Mouse (Mus musculus): ENCODE data around the gene Neo1. TPM values are rescaled to one million over a fixed set of nuclear protein-coding genes. Genes with fewer than 3 reads are reported as not detected.
"Not testable (repeated sequence)": the region's sequence is repeated elsewhere in the genome, so short reads cannot be mapped to it uniquely, and the experiment has no call there.

Gene Neo1
- total and polyA plus RNA-seq, 2 experiments, result 4.4 to 9.3 TPM

DNA sequence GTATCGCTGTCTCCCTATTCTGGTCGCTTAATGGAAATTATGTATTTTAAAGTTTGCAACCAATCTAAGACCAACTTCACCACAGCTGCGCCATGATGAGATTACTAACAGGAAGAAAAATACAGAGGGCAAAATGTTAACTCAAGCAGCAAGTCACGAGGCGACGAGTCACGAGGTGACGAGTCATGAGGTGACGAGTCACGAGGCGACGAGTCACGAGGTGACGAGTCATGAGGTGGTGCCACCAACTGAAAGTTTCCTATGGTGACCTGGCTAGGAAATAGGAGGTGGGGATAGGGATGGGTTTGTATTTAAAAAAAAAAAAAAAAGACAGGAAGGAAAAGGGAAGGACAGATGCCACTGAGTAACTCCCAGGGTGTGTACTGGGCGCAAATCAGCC is 57.2 kb downstream of the Neo1 start:
- Histone ChIP-seq H3K4me1 (ENCODE audit: control insufficient read depth, insufficient read depth, low read length) (no peaks in the 10 kb centered on the region), H3K79me2 (ENCODE audit: control insufficient read depth, insufficient read depth, low read length) (no peaks in the 10 kb centered on the region), H3K27me3 (ENCODE audit: control insufficient read depth, insufficient read depth, low read length) (no peaks in the 10 kb centered on the region), H3K27ac (replicated peaks; ENCODE audit: insufficient read depth, low read depth, low read length) (no peak overlapping the region), H3K4me3 (ENCODE audit: insufficient read depth, low read depth, low read length) (no peak overlapping the region), H3K9ac (ENCODE audit: low read depth, low read length) (no peak overlapping the region), H3K36me3 (ENCODE audit: control insufficient read depth, insufficient read depth, low read length) (peaks cover 7% of the 10 kb centered on the region)
- no peak for TF ChIP-seq POLR2A (IDR thresholded peaks at IDR 0.05; ENCODE audit: extremely low read depth, insufficient read depth, low read length)
- TF ChIP-seq CTCF (IDR thresholded peaks at IDR 0.05; ENCODE audit: low read depth, low read length), result no peak
- no peak for DNase-seq (ENCODE audit: extremely low read depth, low read depth, low spot score)
- WGBS, result 93% methylated on average over 15 of the region's 15 CpGs

DNA sequence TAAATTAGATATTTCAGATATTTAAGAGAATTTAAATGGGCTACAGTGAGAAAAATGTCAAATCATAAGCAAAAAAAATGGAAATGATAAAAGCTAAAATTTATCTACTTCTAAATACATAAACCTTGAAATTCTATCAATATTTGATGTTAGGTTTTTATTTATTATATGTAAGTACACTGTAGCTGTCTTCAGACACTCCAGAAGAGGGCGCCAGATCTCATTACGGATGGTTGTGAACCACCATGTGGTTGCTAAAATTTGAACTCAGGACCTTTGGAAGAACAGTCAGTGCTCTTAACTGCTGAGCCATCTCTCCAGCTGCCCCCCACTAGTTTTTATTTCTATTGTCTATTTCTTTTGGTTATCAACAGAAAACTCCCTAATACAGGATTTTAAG is 65.1 kb downstream of the Neo1 start:
- not testable (repeated sequence) for H3K27ac ChIP-seq (replicated peaks; ENCODE audit: insufficient read depth, low read depth, low read length); H3K9ac ChIP-seq (ENCODE audit: low read depth, low read length); H3K4me1 ChIP-seq (ENCODE audit: control insufficient read depth, insufficient read depth, low read length); H3K79me2 ChIP-seq (ENCODE audit: control insufficient read depth, insufficient read depth, low read length); DNase-seq (ENCODE audit: extremely low read depth, low read depth, low spot score); H3K36me3 ChIP-seq (ENCODE audit: control insufficient read depth, insufficient read depth, low read length); H3K4me3 ChIP-seq (ENCODE audit: insufficient read depth, low read depth, low read length); H3K27me3 ChIP-seq (ENCODE audit: control insufficient read depth, insufficient read depth, low read length)
- WGBS, result 92% methylated on average over 2 of the region's 2 CpGs

DNA sequence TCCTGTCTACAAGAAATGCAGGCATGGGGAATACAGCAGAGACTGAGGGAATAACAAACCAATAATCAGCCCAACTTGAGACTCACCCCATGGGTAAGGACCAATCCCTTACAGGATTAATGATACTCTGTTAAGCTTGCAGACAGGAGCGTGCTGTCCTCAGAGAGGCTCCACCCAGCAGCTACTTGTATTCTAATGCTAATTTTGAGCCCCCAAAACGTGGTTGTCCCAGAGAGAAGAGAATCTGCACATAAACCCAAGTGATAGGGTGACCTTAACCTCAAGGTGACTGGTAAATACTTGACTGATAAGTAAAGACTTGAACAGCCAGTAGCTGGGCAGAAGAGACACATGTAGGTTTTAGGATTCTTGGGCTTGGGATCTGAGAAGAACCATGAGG is 68.9 kb downstream of the Neo1 start:
- Histone ChIP-seq H3K4me1 (ENCODE audit: control insufficient read depth, insufficient read depth, low read length) (no peaks in the 10 kb centered on the region), H3K36me3 (ENCODE audit: control insufficient read depth, insufficient read depth, low read length) (no peaks in the 10 kb centered on the region), H3K27ac (replicated peaks; ENCODE audit: insufficient read depth, low read depth, low read length) (no peak overlapping the region), H3K4me3 (ENCODE audit: insufficient read depth, low read depth, low read length) (no peak overlapping the region), H3K79me2 (ENCODE audit: control insufficient read depth, insufficient read depth, low read length) (no peaks in the 10 kb centered on the region), H3K9ac (ENCODE audit: low read depth, low read length) (no peak overlapping the region), H3K27me3 (ENCODE audit: control insufficient read depth, insufficient read depth, low read length) (no peaks in the 10 kb centered on the region)
- TF ChIP-seq POLR2A (IDR thresholded peaks at IDR 0.05; ENCODE audit: extremely low read depth, insufficient read depth, low read length) (no peak), CTCF (IDR thresholded peaks at IDR 0.05; ENCODE audit: low read depth, low read length) (no peak)
- 70% methylated on average over 2 of the region's 2 CpGs for WGBS
- DNase-seq (ENCODE audit: extremely low read depth, low read depth, low spot score), result no peak

DNA sequence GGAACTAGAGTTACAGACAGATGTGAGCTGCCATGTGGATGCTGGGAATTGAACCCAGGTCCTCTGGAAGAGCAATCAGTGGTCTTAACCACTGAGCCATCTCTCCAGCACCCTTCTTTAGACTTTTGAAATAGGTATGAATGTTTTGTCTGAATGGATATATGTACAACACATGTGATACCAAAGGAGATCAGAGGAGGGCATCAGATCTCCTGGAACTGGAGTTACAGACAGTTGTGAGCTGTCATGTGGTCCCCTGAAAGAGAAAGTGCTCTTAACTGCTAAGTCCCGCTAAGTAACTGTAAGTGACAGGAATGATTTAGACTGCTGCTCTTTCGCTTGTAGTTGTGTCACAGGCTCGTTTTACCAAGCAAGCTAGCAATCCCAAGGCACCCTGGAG is 80.7 kb downstream of the Neo1 start:
- no peaks in the 10 kb centered on the region for H3K79me2 ChIP-seq (ENCODE audit: control insufficient read depth, insufficient read depth, low read length)
- H3K4me3 ChIP-seq (ENCODE audit: insufficient read depth, low read depth, low read length), result no peak overlapping the region
- TF ChIP-seq POLR2A (IDR thresholded peaks at IDR 0.05; ENCODE audit: extremely low read depth, insufficient read depth, low read length), result no peak
- no peak for TF ChIP-seq CTCF (IDR thresholded peaks at IDR 0.05; ENCODE audit: low read depth, low read length)
- H3K4me1 ChIP-seq (ENCODE audit: control insufficient read depth, insufficient read depth, low read length), result no peaks in the 10 kb centered on the region
- H3K27ac ChIP-seq (replicated peaks; ENCODE audit: insufficient read depth, low read depth, low read length), result no peak overlapping the region
- DNase-seq (ENCODE audit: extremely low read depth, low read depth, low spot score), result peak; percentile 4
- WGBS, result 78% methylated on average over 3 of the region's 3 CpGs
- H3K36me3 ChIP-seq (ENCODE audit: control insufficient read depth, insufficient read depth, low read length), result peaks cover 6% of the 10 kb centered on the region; the same call in 1 of the 2 replicates
- H3K9ac ChIP-seq (ENCODE audit: low read depth, low read length), result no peak overlapping the region
- H3K27me3 ChIP-seq (ENCODE audit: control insufficient read depth, insufficient read depth, low read length), result no peaks in the 10 kb centered on the region

DNA sequence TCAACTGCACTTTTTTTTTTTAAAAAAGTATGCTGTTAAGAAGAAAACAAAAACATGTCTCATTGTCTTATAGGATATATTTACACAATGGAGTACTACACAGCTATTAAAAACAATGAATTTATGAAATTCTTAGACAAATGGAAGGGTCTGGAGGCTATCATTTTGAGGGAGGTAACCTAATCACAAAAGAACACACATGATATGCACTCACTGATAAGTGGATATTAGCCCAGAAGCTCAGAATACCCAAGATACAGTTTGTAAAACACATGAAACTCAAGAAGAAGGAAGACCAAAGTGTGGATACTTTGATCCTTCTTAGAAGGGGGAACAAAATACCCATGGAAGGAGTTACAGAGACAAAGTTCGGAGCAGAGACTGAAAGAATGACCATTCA is 90.3 kb downstream of the Neo1 start:
- H3K27ac ChIP-seq (replicated peaks; ENCODE audit: insufficient read depth, low read depth, low read length); H3K4me1 ChIP-seq (ENCODE audit: control insufficient read depth, insufficient read depth, low read length); H3K79me2 ChIP-seq (ENCODE audit: control insufficient read depth, insufficient read depth, low read length); H3K27me3 ChIP-seq (ENCODE audit: control insufficient read depth, insufficient read depth, low read length); H3K4me3 ChIP-seq (ENCODE audit: insufficient read depth, low read depth, low read length); H3K36me3 ChIP-seq (ENCODE audit: control insufficient read depth, insufficient read depth, low read length); DNase-seq (ENCODE audit: extremely low read depth, low read depth, low spot score); H3K9ac ChIP-seq (ENCODE audit: low read depth, low read length): not testable (repeated sequence)
- 93% methylated on average over 1 of the region's 1 CpGs for WGBS

DNA sequence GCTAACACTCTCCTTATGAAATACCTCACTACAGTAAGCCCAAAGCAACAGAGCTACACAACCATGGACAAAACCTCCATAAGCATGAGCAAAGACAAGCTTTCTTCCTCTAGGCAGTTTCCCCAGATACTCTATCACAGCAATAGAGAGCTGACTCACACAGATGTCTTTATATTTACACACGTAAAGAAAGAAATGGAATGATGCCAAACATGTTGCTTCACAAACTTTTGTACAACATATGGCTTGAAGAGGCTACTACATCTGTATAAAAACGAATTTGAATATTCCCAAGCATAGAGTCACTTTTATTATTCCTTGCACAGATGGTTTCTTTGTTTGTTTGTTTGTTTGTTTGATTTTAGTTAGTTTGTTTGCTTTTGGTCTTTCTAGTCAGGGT is 101.5 kb downstream of the Neo1 start:
- 43% methylated on average over 2 of the region's 2 CpGs for WGBS

More for the DNA sequence above, 101.5 kb downstream of the Neo1 start:
- no peak for DNase-seq (ENCODE audit: extremely low read depth, low read depth, low spot score)
- TF ChIP-seq CTCF (IDR thresholded peaks at IDR 0.05; ENCODE audit: low read depth, low read length), result no peak
- no peak for TF ChIP-seq POLR2A (IDR thresholded peaks at IDR 0.05; ENCODE audit: extremely low read depth, insufficient read depth, low read length)
- peaks cover 2% of the 10 kb centered on the region; the same call in 1 of the 2 replicates for H3K36me3 ChIP-seq (ENCODE audit: control insufficient read depth, insufficient read depth, low read length)
- no peak overlapping the region for H3K9ac ChIP-seq (ENCODE audit: low read depth, low read length)
- H3K4me1 ChIP-seq (ENCODE audit: control insufficient read depth, insufficient read depth, low read length), result no peaks in the 10 kb centered on the region
- H3K79me2 ChIP-seq (ENCODE audit: control insufficient read depth, insufficient read depth, low read length), result no peaks in the 10 kb centered on the region
- H3K27me3 ChIP-seq (ENCODE audit: control insufficient read depth, insufficient read depth, low read length), result no peaks in the 10 kb centered on the region
- no peak overlapping the region for H3K27ac ChIP-seq (replicated peaks; ENCODE audit: insufficient read depth, low read depth, low read length)
- H3K4me3 ChIP-seq (ENCODE audit: insufficient read depth, low read depth, low read length), result no peak overlapping the region

Measured in liver, adult 2 months (tissue).